In genomic region chr11:90686287-90687025, GRCm38 (mm10) we compare ENCODE assay signal across 7 mouse cellular contexts. TPM values are rescaled to one million over a fixed set of nuclear protein-coding genes. Genes with fewer than 3 reads are reported as not detected.
A peak's percentile ranks its signal among the peaks of the same experiment; 100 is the strongest.
DNase-seq lines count a peak whose midpoint lies in the region; ATAC-seq and TF ChIP-seq lines count a peak whose summit lies in the region.

No protein-coding gene starts in this region.

- peak overlapping the region; percentile 92 for H3K4me3 ChIP-seq in ES-Bruce4 (ENCODE audit: low read depth, low read length)
- peak overlapping the region; percentile 80 for H3K4me3 ChIP-seq in heart, embryonic 15.5 days
- peak overlapping the region; percentile 87 to 92 for H3K4me3 ChIP-seq in liver, embryonic 14.5 days (ENCODE audit: insufficient read depth in 1 of 2, low read depth in 2 of 2, low read length in 2 of 2)
- H3K4me3 ChIP-seq in olfactory bulb, adult 2 months (ENCODE audit: insufficient read depth, low read depth, low read length) = peak overlapping the region; percentile 61

- DNase-seq in NIH3T3 (ENCODE audit: low read depth) = peak; percentile 24
- DNase-seq in liver, embryonic 14.5 days (ENCODE audit: low read depth in 3 of 3, low spot score in 3 of 3) = peak in 1 of 3 experiments; percentile 64
- no peak for DNase-seq in gastrocnemius, adult 8-10 months (ENCODE audit: low spot score in 2 of 2)
- DNase-seq in adrenal gland, adult 18-20 months (ENCODE audit: low spot score in 2 of 2) = no peak

- no peak for TF ChIP-seq CTCF in ES-Bruce4 (IDR thresholded peaks at IDR 0.05; ENCODE audit: low read depth, low read length)
- no peak for TF ChIP-seq CTCF in liver, embryonic 14.5 days (IDR thresholded peaks at IDR 0.05; ENCODE audit: low read depth)
- TF ChIP-seq CTCF in olfactory bulb, adult 2 months (IDR thresholded peaks at IDR 0.05; ENCODE audit: insufficient read depth, low read depth, low read length) = no peak

- no peaks in the 10 kb centered on the region for H3K4me1 ChIP-seq in ES-Bruce4 (ENCODE audit: control insufficient read depth, insufficient read depth, low read length)
- H3K4me1 ChIP-seq in heart, embryonic 15.5 days (replicated peaks) = peaks cover 19% of the 10 kb centered on the region
- peaks cover 20 to 31% of the 10 kb centered on the region in 2 experiments for H3K4me1 ChIP-seq in liver, embryonic 14.5 days (replicated peaks; ENCODE audit: control insufficient read depth in 2 of 2, insufficient read depth in 2 of 2, low read length in 1 of 2)
- peaks cover 7% of the 10 kb centered on the region; the same call in 1 of the 2 replicates for H3K4me1 ChIP-seq in olfactory bulb, adult 2 months (ENCODE audit: control insufficient read depth, insufficient read depth, low read length)

- WGBS in heart, embryonic 15.5 days = 69% methylated on average over 13 of the region's 13 CpGs
- 58% methylated on average over 13 of the region's 13 CpGs for WGBS in liver, embryonic 14.5 days (ENCODE audit: insufficient replicate concordance)
- WGBS in olfactory bulb, adult 2 months = 77% methylated on average over 13 of the region's 13 CpGs

- H3K4me2 ChIP-seq in heart, embryonic 15.5 days = peak overlapping the region; percentile 95
- H3K4me2 ChIP-seq in liver, embryonic 14.5 days (ENCODE audit: low read depth) = peak overlapping the region; percentile 77

- no peak overlapping the region for H3K27ac ChIP-seq in ES-Bruce4 (ENCODE audit: insufficient read depth, low read length)
- no peak overlapping the region for H3K27ac ChIP-seq in heart, embryonic 15.5 days
- H3K27ac ChIP-seq in liver, embryonic 14.5 days = peak overlapping the region; percentile 75
- H3K27ac ChIP-seq in olfactory bulb, adult 2 months (ENCODE audit: insufficient read depth, low read depth, low read length) = no peak overlapping the region

- no peak; the same call in 1 of the 2 replicates for ATAC-seq in heart, embryonic 15.5 days (replicated peaks; ENCODE audit: insufficient number of reproducible peaks, insufficient read depth, low FRiP score, low read depth)
- ATAC-seq in liver, embryonic 14.5 days (ENCODE audit: insufficient read depth) = peak; percentile 70

- peak overlapping the region; percentile 60 for H3K9ac ChIP-seq in ES-Bruce4 (ENCODE audit: low read depth, poor library complexity, severe bottlenecking)
- peak overlapping the region; percentile 72 for H3K9ac ChIP-seq in heart, embryonic 15.5 days
- peak overlapping the region; percentile 85 for H3K9ac ChIP-seq in liver, embryonic 14.5 days (replicated peaks)

- no peaks in the 10 kb centered on the region for H3K9me3 ChIP-seq in ES-Bruce4 (replicated peaks; ENCODE audit: control insufficient read depth, insufficient read depth, low read length, poor library complexity, severe bottlenecking)
- no peaks in the 10 kb centered on the region for H3K9me3 ChIP-seq in heart, embryonic 15.5 days (replicated peaks)
- no peaks in the 10 kb centered on the region for H3K9me3 ChIP-seq in liver, embryonic 14.5 days (ENCODE audit: control insufficient read depth, low read length)

- peaks cover 8% of the 10 kb centered on the region for H3K27me3 ChIP-seq in ES-Bruce4 (ENCODE audit: control insufficient read depth, insufficient read depth, low read length, poor library complexity, severe bottlenecking)
- no peaks in the 10 kb centered on the region for H3K27me3 ChIP-seq in heart, embryonic 15.5 days
- H3K27me3 ChIP-seq in liver, embryonic 14.5 days (ENCODE audit: control insufficient read depth, insufficient read depth, low read length) = no peaks in the 10 kb centered on the region

- peaks cover 6% of the 10 kb centered on the region for H3K36me3 ChIP-seq in ES-Bruce4 (ENCODE audit: control insufficient read depth, insufficient read depth, low read length, poor library complexity, severe bottlenecking)
- H3K36me3 ChIP-seq in heart, embryonic 15.5 days = peaks cover 4% of the 10 kb centered on the region; the same call in 1 of the 2 replicates
- peaks cover 26% of the 10 kb centered on the region for H3K36me3 ChIP-seq in liver, embryonic 14.5 days (replicated peaks; ENCODE audit: control insufficient read depth, insufficient read depth, low read depth)

- no peak for TF ChIP-seq EP300 in ES-Bruce4 (IDR thresholded peaks at IDR 0.05; ENCODE audit: insufficient read depth, low read depth, low read length)
- no peak for TF ChIP-seq EP300 in liver, embryonic 14.5 days (IDR thresholded peaks at IDR 0.05; ENCODE audit: low read depth)

- TF ChIP-seq POLR2A in ES-Bruce4 (IDR thresholded peaks at IDR 0.05; ENCODE audit: insufficient read depth, low read length) = no peak
- no peak for TF ChIP-seq POLR2A in olfactory bulb, adult 2 months (IDR thresholded peaks at IDR 0.05; ENCODE audit: insufficient read depth, low read depth, low read length)

RNA-seq across cellular contexts. Expression of gene Tom1l1, which starts 1.7 kb away (rescaled TPM):
- 91.5 and 93.5 TPM in 2 replicates for polyA plus RNA-seq in ES-Bruce4 (2011; ENCODE audit: insufficient read depth, insufficient read length, low read depth, missing spikeins)
- 26.8 and 28.9 TPM in 2 replicates for polyA plus RNA-seq in heart, embryonic 15.5 days (2015; fragmentation: Nextera tagmentation; extraction: Ambion mirVana)
- 13.6 and 26.6 TPM in 2 replicates for polyA plus RNA-seq in liver, embryonic 14.5 days (2012; rRNA removed)
- polyA plus RNA-seq in liver, embryonic 14.5 days (2014; fragmentation: Nextera tagmentation; extraction: Ambion mirVana) = 58.9 and 60.6 TPM in 2 replicates
- not detected in 2 replicates for polyA plus RNA-seq in olfactory bulb, adult 2 months (2012; ENCODE audit: insufficient read depth, insufficient read length, low replicate concordance, missing spikeins)
- 10 to 100 TPM; 12.3 to 18.3 (median 14.4) TPM for total RNA-seq in gastrocnemius, adult 8-10 months (2022)
- total RNA-seq in adrenal gland, adult 18-20 months (2021) = 10 to 100 TPM; 24.4 to 52.0 TPM

RNA-seq across cellular contexts. Expression of gene Cox11, which starts 48.5 kb away (rescaled TPM):
- 28.1 and 28.3 TPM in 2 replicates for polyA plus RNA-seq in ES-Bruce4 (2011; ENCODE audit: insufficient read depth, insufficient read length, low read depth, missing spikeins)
- 36.4 and 37.3 TPM in 2 replicates for polyA plus RNA-seq in heart, embryonic 15.5 days (2015; fragmentation: Nextera tagmentation; extraction: Ambion mirVana)
- 16.3 and 17.4 TPM in 2 replicates for polyA plus RNA-seq in liver, embryonic 14.5 days (2012; rRNA removed)
- polyA plus RNA-seq in liver, embryonic 14.5 days (2014; fragmentation: Nextera tagmentation; extraction: Ambion mirVana) = 16.0 and 17.3 TPM in 2 replicates
- not detected in 2 replicates for polyA plus RNA-seq in olfactory bulb, adult 2 months (2012; ENCODE audit: insufficient read depth, insufficient read length, low replicate concordance, missing spikeins)
- total RNA-seq in gastrocnemius, adult 8-10 months (2022) = 10 to 100 TPM; 19.1 to 24.1 (median 21.0) TPM
- 10 to 100 TPM; 16.2 to 19.6 TPM for total RNA-seq in adrenal gland, adult 18-20 months (2021)

RNA-seq across cellular contexts. Expression of gene Stxbp4, which starts 48.6 kb away (rescaled TPM):
- 12.0 and 13.2 TPM in 2 replicates for polyA plus RNA-seq in ES-Bruce4 (2011; ENCODE audit: insufficient read depth, insufficient read length, low read depth, missing spikeins)
- 12.3 and 14.0 TPM in 2 replicates for polyA plus RNA-seq in heart, embryonic 15.5 days (2015; fragmentation: Nextera tagmentation; extraction: Ambion mirVana)
- polyA plus RNA-seq in liver, embryonic 14.5 days (2012; rRNA removed) = 2.1 and 2.6 TPM in 2 replicates
- polyA plus RNA-seq in liver, embryonic 14.5 days (2014; fragmentation: Nextera tagmentation; extraction: Ambion mirVana) = 4.8 and 6.2 TPM in 2 replicates
- not detected in 2 replicates for polyA plus RNA-seq in olfactory bulb, adult 2 months (2012; ENCODE audit: insufficient read depth, insufficient read length, low replicate concordance, missing spikeins)
- 10 to 100 TPM; 12.8 to 17.7 (median 16.9) TPM for total RNA-seq in gastrocnemius, adult 8-10 months (2022)
- 1 to 10 TPM; 7.3 TPM for total RNA-seq in adrenal gland, adult 18-20 months (2021)

Comparison
In these comparisons a context has a peak if more than half of its experiments do, and no peak if none do; other contexts are left out.
1. RNA of gene Tom1l1, which starts 1.7 kb away (polyA plus RNA-seq): 91.5 to 93.5 TPM in ES-Bruce4, 13.6 to 60.6 TPM in liver, embryonic 14.5 days and 26.8 to 28.9 TPM in heart, embryonic 15.5 days; not detected in olfactory bulb, adult 2 months; every median in the first group is over 10 times any median in the second.
2. RNA of gene Cox11, which starts 48.5 kb away (polyA plus RNA-seq): 36.4 to 37.3 TPM in heart, embryonic 15.5 days, 28.1 to 28.3 TPM in ES-Bruce4 and 16.0 to 17.4 TPM in liver, embryonic 14.5 days; not detected in olfactory bulb, adult 2 months; every median in the first group is over 10 times any median in the second.
3. Peak in every context shown above with its lines, with median percentiles within 50 percentile points of each other: H3K4me3 ChIP-seq and H3K9ac ChIP-seq.